Mouse (Mus musculus) cerebellum, adult 2 months (tissue): ENCODE measurements around the gene Utp4. TPM values are rescaled to one million over a fixed set of nuclear protein-coding genes. Genes with fewer than 3 reads are reported as not detected.

Experiments used
- DNase-seq, 2 experiments: peaks; one replicate each; pipeline ENCODE4 v3.0.0; 2021
- H3K27ac ChIP-seq: fragments of 200-500 bp; 2 replicates; pipeline ENCODE4 v1.5.1; 2012; ENCODE audit warnings: low read length, control low read depth, inconsistent platforms; ENCODE audit not compliant: insufficient read depth
- H3K27me3 ChIP-seq: fragments of 200-500 bp; 2 replicates; pipeline ENCODE4 v1.6.1; 2012; ENCODE audit warnings: inconsistent platforms, mild to moderate bottlenecking, low read length, moderate library complexity; ENCODE audit not compliant: control insufficient read depth, insufficient read depth
- H3K4me1 ChIP-seq: fragments of 200-500 bp; 2 replicates; pipeline ENCODE4 v1.6.1; 2011; ENCODE audit warnings: low read length; ENCODE audit not compliant: control insufficient read depth, insufficient read depth
- H3K4me3 ChIP-seq: fragments of 200-500 bp; replicated peaks from 2 replicates; pipeline ENCODE3; 2011; ENCODE audit warnings: mild to moderate bottlenecking, low read depth, low read length, control low read depth; ENCODE audit not compliant: insufficient read depth
- CTCF ChIP-seq: fragments of 200-500 bp; IDR thresholded peaks from 2 replicates; pipeline ENCODE4 v1.5.1; 2011; ENCODE audit warnings: low read depth, mild to moderate bottlenecking, control low read depth, low read length, moderate library complexity, borderline replicate concordance; ENCODE audit not compliant: insufficient read depth
- POLR2A ChIP-seq: fragments of 200-500 bp; IDR thresholded peaks from 2 replicates; pipeline ENCODE4 v1.6.1; 2011; ENCODE audit warnings: low read length, control low read depth, borderline replicate concordance; ENCODE audit not compliant: insufficient read depth
- WGBS: fragments of 180-500 bp; shearing (Covaris S2); methylation state at CpG from one replicate; pipeline ENCODE4 v1.1.7; 2018; 5-methylcytosine and 5-hydroxymethylcytosine counted together
- polyA plus RNA-seq: library from polyadenylated mRNA; depleted of rRNA; stranded (reverse); fragments of >200 nt; gene quantifications from 2 replicates; pipeline ENCODE4 v1.2.3, GENCODE M21; 2012

The Utp4 gene
- polyA plus RNA-seq, 1 experiment = 24.7 TPM

DNA sequence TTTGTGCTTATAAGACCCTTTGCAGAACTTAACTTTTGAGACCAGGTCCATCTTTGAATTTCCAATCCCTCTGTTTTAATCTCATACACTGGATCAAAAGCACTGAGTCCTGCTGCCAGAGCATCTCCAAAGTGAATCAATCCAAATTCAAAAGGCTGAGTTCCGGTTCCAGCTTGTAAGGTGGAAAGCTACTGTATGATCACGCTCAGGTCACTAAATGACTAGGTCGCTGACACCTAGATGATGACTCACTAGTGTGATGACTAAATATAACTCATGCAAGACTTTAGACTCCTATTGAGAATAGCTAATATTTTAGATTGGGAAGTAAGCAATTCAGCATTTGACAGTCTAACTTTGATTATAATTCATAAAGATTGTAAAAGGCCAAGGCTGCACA lies 4.6 kb upstream of the Utp4 start:
- H3K4me3 ChIP-seq = no peak overlapping the region
- peaks cover 5% of the 10 kb centered on the region; the same call in 1 of the 2 replicates for H3K4me1 ChIP-seq
- 63% methylated on average over 3 of the region's 3 CpGs for WGBS
- no peak overlapping the region for H3K27ac ChIP-seq
- no peak for DNase-seq
- no peaks in the 10 kb centered on the region for H3K27me3 ChIP-seq
- no peak for TF ChIP-seq CTCF
- TF ChIP-seq POLR2A = no peak

DNA sequence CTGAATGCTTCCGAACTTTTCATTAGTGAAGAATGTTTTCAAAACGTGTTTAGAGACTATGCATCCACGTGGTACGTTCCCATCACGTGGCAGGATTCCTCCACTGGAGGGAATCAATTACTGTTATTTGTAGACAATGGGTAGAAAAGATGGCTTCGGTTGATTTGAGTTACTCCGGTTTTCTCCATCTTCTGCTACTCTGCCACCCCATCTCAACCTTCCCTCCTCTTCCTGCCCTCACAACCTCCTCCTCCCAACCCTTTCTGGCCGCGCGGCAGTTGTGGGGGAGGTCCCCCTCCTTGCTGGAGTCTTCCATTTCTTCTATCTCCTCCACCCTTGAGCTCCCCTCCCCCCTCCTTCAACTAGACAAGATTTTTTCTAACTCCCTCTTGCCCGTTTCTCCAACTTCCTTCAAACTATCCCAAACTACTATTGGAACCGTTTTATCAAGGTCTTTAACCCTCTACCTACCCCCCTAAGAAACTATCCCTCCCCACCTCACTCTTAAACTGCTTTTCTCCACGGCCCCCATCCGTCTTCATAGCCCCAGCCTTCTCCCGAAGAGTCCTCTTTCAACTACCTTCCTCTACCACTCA lies 1.1 kb upstream of the Utp4 start:
- Histone ChIP-seq H3K4me3 (peak overlapping the region; percentile 87), H3K4me1 (peaks cover 5% of the 10 kb centered on the region; the same call in 1 of the 2 replicates), H3K27ac (0 out of 2 replicates have a peak overlapping the region, but pooled peaks have one; percentile 77), H3K27me3 (no peaks in the 10 kb centered on the region)
- no peak for DNase-seq
- TF ChIP-seq CTCF (no peak), POLR2A (no peak)
- 2% methylated on average over 15 of the region's 15 CpGs for WGBS

DNA sequence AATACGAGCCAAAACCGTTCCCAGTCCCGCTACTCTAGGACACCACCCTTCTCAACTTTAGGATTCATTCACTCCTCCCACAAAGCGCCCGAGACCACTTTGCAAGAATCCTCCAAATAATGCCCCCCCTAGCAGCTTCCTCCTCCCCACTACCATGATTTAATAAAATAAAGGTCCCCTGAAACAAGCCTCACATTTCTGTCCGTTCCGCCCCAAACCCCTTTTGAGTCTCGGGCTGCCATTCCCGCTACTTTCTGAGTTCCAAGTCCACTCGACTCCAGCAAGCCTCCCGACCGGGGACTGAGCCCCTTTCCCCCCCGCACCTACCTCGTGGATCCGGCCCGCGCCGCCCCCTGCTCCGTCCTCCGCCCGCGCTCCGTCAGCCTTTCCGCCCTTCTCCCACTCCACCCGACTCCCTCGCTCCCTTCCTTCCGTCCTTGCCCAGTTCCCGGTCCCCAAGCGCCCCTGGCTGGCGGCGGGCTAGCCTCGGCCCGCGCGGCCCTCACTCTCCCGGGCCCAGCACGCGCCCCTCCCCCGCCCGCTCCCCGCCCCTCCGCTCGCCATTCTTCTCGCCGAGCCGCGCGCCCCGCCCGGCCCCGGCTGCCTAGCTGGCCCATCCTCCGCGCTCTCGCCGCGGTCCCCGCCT lies 507 bp upstream of the Utp4 start:
- H3K27ac ChIP-seq = peak overlapping the region; percentile 77; the same call in 1 of the 2 replicates
- DNase-seq = no peak
- peak overlapping the region; percentile 87 for H3K4me3 ChIP-seq
- no peaks in the 10 kb centered on the region for H3K27me3 ChIP-seq
- TF ChIP-seq POLR2A (no peak), CTCF (no peak)
- under 1% methylated on average over 54 of the region's 57 CpGs for WGBS
- peaks cover 5% of the 10 kb centered on the region; the same call in 1 of the 2 replicates for H3K4me1 ChIP-seq

DNA sequence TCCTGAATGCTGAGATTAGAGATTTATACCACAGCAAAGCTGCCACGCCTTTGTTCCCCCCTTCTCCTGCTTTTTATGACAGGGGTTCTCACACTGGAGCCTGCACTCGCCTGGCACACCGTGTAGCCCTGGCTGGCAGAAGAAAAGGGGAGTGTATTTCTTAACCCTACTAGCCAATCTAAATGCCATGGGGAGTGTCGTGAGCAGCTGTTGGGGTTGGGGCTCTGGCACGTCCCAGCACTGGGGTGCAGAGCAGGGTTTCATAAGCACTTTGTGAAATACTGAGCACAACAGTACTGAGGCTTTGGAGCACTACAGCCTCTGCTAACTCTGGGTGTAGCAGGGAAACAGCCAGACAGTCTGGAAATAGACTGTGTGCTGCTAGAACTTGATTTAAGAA lies 6.0 kb downstream of the Utp4 start:
- no peak for DNase-seq

DNA sequence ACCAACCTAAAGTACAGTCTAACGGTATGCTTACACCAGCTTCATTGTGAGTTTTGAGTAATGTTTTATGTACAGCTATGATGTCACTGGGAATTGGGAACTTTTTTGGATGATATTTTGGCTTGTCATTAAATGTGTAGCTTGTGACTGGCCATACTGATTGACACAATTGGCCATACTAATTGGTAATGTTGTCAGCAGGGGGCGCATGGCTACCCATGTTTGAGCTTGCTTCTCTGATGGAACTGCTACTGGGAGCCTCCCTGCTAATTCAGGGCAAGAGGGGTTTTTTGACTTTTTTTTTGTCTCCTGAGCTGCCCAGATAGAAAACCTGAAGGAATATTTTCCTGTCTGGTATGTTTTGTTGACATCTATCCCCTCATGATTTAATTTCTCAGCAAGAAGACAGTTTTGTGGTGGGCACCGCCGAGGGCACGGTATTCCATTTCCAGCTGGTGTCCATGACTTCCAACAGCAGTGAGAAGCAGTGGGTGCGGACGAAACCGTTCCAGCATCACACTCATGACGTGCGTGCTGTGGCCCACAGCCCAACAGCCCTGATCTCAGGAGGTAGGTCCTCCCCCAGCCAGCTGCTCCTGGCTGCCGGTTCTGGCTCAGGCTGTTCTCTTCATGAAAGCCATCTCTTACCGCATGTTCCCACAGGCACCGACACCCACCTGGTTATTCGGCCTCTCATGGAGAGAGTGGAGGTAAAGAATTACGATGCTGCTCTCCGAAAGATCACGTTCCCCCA lies 12.5 kb downstream of the Utp4 start:
- H3K4me1 ChIP-seq = no peaks in the 10 kb centered on the region
- DNase-seq = peak in 1 of 2 experiments; percentile 41
- 58% methylated on average over 17 of the region's 17 CpGs for WGBS
- no peak overlapping the region for H3K4me3 ChIP-seq
- no peaks in the 10 kb centered on the region for H3K27me3 ChIP-seq
- TF ChIP-seq POLR2A (no peak), CTCF (peak; percentile 42)
- no peak overlapping the region for H3K27ac ChIP-seq

More for the DNA sequence above, 6.0 kb downstream of the Utp4 start:
- peaks cover under 1% of the 10 kb centered on the region; the same call in 1 of the 2 replicates for H3K4me1 ChIP-seq
- no peak overlapping the region for H3K27ac ChIP-seq
- no peak for TF ChIP-seq POLR2A
- TF ChIP-seq CTCF = no peak
- WGBS = 78% methylated on average over 5 of the region's 5 CpGs
- no peak overlapping the region for H3K4me3 ChIP-seq
- H3K27me3 ChIP-seq = no peaks in the 10 kb centered on the region

DNA sequence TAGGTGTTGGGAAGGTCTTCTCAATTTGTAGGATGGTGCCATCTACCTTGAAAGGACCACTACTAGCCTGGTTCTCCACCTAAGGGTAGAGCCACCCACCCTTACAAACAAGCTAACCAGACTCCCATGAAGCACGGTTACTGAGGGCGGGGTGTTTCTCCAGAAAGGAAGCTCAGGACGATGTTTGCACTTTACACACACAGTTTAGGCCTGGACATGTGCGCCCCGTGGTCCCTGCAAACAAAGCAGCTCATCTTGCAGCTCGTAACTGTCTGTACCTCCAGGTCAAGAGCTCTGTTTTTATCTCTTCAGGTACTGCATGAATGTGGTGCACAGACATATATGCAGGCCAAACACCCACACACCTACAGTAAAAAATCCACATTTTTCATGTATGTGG lies 13.2 kb downstream of the Utp4 start:
- TF ChIP-seq POLR2A (no peak), CTCF (no peak)
- Histone ChIP-seq H3K27me3 (no peaks in the 10 kb centered on the region), H3K4me3 (no peak overlapping the region), H3K4me1 (no peaks in the 10 kb centered on the region), H3K27ac (no peak overlapping the region)
- 94% methylated on average over 6 of the region's 6 CpGs for WGBS
- DNase-seq = no peak

DNA sequence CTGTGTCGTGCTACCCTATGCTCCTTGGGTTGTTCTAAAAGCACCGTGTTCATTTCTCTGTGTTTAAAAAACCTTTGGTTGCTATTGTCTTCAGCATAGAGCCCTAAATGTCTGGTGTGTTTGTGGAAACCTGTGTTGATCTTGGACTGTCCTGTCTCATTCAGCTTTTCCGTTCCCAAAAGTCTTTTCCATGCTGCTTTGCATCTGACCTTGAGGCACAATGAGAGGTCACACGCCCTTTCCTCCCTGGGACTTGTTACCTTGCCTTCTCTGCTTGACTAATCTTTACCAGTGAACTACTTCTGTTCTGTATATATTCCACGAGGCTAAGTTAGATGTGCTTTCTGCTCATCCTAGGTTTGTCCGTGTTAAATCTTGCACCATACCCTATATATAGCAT lies 14.0 kb downstream of the Utp4 start:
- Histone ChIP-seq H3K4me1 (no peaks in the 10 kb centered on the region), H3K4me3 (no peak overlapping the region), H3K27me3 (no peaks in the 10 kb centered on the region), H3K27ac (no peak overlapping the region)
- no peak for DNase-seq
- WGBS = 92% methylated on average over 6 of the region's 6 CpGs
- TF ChIP-seq POLR2A = no peak
- no peak for TF ChIP-seq CTCF

DNA sequence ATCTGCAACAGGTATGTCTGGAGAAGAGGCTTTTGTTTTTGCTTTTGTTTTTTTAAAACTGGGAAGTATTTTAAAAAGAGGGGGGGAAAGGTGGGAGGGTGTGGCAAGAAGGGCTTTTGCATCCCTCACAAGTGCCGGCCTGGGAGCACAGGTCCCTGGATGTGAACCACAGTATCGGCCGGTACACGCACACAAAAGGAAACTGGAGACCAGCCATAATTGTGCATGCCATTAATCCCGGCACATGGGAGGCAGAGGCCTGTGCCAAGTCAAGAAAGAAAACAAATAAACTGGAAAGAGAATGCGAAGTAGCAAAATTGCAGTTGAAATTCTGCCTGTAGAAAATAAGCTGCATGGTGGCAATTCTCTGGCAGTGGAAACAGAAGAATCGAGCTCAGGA lies 14.9 kb downstream of the Utp4 start:
- DNase-seq = no peak
- Histone ChIP-seq H3K4me1 (no peaks in the 10 kb centered on the region), H3K27ac (no peak overlapping the region), H3K4me3 (no peak overlapping the region), H3K27me3 (no peaks in the 10 kb centered on the region)
- WGBS = 61% methylated on average over 7 of the region's 7 CpGs
- TF ChIP-seq POLR2A (no peak), CTCF (no peak)
